Mouse (Mus musculus) gastrocnemius, adult 2 months (tissue): ENCODE results near the gene Hoxc5. TPM values are rescaled to one million over a fixed set of nuclear protein-coding genes. Genes with fewer than 3 reads are reported as not detected.

ENCODE experiments used
- DNase-seq: peaks from one replicate; pipeline ENCODE4 v3.0.0; 2022
- H3K27ac ChIP-seq: fragments of 200-600 bp; 2 replicates; pipeline ENCODE4 v1.8.1; 2022; ENCODE audit warnings: mild to moderate bottlenecking
- H3K4me3 ChIP-seq: fragments of 200-600 bp; 2 replicates; pipeline ENCODE4 v1.8.1; 2022; ENCODE audit warnings: mild to moderate bottlenecking, moderate library complexity
- CTCF ChIP-seq: fragments of 200-600 bp; IDR thresholded peaks from 2 replicates; pipeline ENCODE4 v1.8.1; 2022; ENCODE audit warnings: antibody characterized with exemption, mild to moderate bottlenecking, moderate library complexity
- intact Hi-C: fragments of 180-260 bp; cut with DNase I; formaldehyde crosslinking; loops from one replicate; pipeline ENCODE4 v1.15.1; 2025
- total RNA-seq, 2 experiments: library from RNA; stranded (reverse); gene quantifications; 2 replicates each; pipeline ENCODE4 v1.2.3; 2021

The Hoxc5 gene
- total RNA-seq, 2 experiments from 2014 or later: 2.7 to 2.9 TPM

- no peak for TF ChIP-seq CTCF
- intact Hi-C loops: no loop called here
- DNase-seq: peak; percentile 83
- H3K27ac ChIP-seq: peak overlapping the region; percentile 78
- peak overlapping the region; percentile 67 for H3K4me3 ChIP-seq
Measured at GRCm38 (mm10) chr15:103014166-103015008, 47.1 kb downstream of the Hoxc5 start.

DNA sequence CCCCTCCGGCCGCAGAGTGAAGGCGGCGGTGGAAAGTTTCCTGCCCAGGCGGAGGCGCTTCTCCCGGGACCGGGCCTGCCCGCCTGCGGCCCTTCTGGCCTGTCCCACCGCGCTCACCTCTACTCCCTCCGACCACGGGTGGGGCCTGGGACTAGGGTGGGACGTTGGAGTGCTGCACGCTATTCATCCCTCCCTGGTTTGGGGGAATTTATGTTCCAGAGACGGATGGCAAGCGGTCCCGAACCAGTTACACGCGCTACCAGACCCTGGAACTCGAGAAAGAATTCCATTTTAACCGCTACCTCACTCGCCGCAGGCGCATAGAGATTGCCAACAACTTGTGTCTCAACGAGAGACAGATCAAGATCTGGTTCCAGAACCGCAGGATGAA lies 47.8 kb downstream of the Hoxc5 start:
- intact Hi-C loops: no loop called here
- peak; percentile 33 for DNase-seq
- H3K4me3 ChIP-seq: peak overlapping the region; percentile 67
- TF ChIP-seq CTCF: no peak
- peak overlapping the region; percentile 78 for H3K27ac ChIP-seq

DNA sequence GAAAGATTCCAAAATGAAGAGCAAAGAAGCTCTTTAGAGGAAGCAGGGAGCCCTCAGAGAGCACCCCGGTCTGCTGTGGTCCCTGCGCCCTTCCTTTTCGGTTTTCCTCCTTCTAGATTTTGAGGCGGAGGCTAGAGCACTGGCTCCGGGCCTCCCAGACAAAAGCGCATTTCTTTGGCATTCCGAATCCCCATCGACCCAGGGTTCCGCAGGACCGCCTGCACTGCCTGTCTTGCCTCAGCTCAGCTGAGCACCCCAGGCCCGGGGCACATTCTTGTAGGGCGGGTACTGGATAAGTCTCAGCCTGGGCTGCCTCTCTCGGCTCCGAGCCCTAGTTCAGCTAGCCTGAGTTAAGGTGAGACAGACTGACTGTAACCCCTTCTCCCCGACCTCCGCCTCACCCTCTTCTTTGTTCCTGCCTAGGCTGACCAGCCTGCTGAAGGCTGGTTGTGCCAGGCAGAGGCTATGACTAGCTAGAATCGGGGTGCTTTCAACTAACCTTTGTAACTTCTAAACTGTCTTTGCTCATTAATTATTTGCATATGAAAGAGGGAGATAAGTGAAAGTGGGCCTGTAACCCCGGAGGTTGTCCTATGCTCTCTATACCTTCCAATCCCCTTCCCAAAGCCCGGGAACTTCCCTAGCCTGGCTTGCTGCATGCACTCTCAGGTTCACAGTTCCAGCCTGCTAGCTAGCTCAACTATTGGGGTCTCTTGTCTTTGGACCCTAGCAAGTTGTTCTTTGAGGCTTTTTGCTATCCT lies 48.3 kb downstream of the Hoxc5 start:
- intact Hi-C loops: no loop called here
- DNase-seq: no peak
- no peak for TF ChIP-seq CTCF
- Histone ChIP-seq H3K4me3 (peak overlapping the region; percentile 67), H3K27ac (peak overlapping the region; percentile 78; the same call in 1 of the 2 replicates)

DNA sequence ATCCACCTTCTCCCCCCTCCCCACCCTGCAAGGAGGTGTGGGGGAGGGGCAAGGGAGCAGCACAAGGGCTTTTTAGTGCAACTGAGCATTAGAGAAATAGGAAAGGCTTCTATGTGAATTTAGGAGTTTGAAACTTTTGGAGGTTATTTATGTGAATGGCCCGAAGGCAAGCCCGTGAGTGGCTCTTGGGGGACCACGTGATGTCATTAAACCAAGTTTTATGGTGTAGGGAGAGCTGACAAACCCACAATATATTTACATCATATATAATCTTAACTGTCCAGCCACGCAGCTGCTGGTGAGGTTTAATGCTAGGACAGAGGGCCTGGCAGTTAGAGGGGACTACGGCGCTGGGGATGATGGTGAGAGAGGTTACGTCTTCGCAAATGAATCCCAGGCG lies 51.4 kb downstream of the Hoxc5 start, which contains the start of gene Hoxc4:
TSS of gene Hoxc4 (plus strand) at position 299 of the 400 bp plus-strand sequence.
- Histone ChIP-seq H3K4me3 (no peak within 1 kb of the TSS), H3K27ac (no peak within 1 kb of the TSS)
- no peak for TF ChIP-seq CTCF
- intact Hi-C loops: no loop called here
- DNase-seq: no peak

- DNase-seq: no peak
- no peak overlapping the region for H3K4me3 ChIP-seq
- intact Hi-C loops: no loop called here
- H3K27ac ChIP-seq: no peak overlapping the region
- TF ChIP-seq CTCF: no peak
Measured at GRCm38 (mm10) chr15:103020899-103021418, 53.7 kb downstream of the Hoxc5 start.

DNA sequence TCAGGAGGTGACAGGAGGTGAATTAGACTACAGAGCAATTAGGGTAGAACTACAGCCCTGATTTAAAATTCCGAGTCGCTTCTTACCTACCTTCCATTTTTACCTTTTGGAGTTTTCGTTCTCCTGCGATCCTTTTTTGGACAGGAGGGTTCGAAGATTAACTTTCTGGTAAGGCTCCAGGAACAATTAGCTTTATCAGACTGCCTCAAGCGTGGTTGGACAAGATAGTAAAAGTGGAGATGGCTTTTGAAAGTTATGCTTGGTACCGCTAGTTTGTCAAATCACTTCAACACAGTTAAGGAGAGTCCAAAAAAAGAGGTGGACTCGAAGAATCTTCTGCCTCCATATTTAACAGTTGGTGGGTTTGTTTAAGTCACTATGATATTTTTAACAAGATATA lies 54.3 kb downstream of the Hoxc5 start:
- intact Hi-C loops: no loop called here
- DNase-seq: no peak
- no peak for TF ChIP-seq CTCF
- Histone ChIP-seq H3K27ac (no peak overlapping the region), H3K4me3 (no peak overlapping the region)

- TF ChIP-seq CTCF: no peak
- Histone ChIP-seq H3K27ac (no peak overlapping the region), H3K4me3 (no peak overlapping the region)
- intact Hi-C loops: no loop called here
- DNase-seq: no peak
Measured at GRCm38 (mm10) chr15:103024131-103024530, 56.9 kb downstream of the Hoxc5 start.

DNA sequence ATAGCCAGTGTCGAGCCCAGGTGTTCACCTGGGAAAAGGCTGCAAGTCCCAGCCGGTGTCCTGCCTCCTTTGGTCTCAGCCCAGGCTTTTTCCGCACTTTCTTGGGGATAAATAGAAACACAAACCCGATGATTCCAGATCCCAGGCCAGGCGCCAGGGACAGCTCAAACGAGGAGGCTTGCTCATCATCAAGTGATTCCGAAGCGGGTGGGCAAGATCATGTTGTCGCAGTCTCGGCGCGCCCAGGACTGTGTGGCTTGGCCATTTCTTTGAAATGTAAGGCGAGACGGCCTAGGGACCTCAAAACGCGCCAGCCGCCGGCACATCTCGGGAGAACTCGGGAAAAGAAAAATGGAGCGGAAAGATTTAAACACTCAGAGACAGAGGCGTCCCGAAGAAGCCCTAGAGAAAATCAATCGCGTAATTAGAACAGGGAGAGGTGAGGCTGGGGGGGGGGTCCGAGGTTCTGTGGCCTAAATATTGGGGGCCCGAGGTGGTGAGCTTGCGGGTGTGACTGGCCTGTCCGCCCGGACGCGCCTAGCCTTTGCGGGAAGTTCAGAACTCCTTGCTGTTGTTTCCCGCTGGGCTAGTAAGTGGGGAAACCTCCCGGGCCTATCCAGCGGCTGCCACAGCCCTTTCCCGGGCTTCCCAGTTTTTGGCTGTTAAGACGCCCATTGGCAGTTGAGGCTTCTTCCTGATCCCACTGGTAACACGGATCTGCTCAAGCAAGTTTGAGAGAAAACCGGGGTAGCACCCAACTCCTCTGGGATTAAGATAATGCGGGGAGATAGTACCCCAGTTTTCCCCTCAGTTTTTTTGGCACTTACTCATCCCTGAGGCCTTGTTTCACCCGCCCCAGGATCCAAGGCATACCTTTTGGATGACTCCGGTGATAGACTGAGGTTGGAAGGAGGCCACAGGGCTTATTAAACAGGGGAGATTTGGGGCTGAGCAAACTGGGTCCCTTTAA lies 60.3 kb downstream of the Hoxc5 start:
- DNase-seq: peak; percentile 87
- no peak for TF ChIP-seq CTCF
- peak overlapping the region; percentile 61 for H3K4me3 ChIP-seq
- peak overlapping the region; percentile 78 for H3K27ac ChIP-seq
- intact Hi-C loops: no loop called here

- no peak overlapping the region for H3K27ac ChIP-seq
- no peak for TF ChIP-seq CTCF
- no peak for DNase-seq
- no peak overlapping the region for H3K4me3 ChIP-seq
- intact Hi-C loops: no loop called here
Measured at GRCm38 (mm10) chr15:103028916-103029512, 61.8 kb downstream of the Hoxc5 start.

- no peak for DNase-seq
- Histone ChIP-seq H3K27ac (no peak overlapping the region), H3K4me3 (no peak overlapping the region)
- TF ChIP-seq CTCF: no peak
- intact Hi-C loops: no loop called here
Measured at GRCm38 (mm10) chr15:103030142-103030541, 62.9 kb downstream of the Hoxc5 start.

DNA sequence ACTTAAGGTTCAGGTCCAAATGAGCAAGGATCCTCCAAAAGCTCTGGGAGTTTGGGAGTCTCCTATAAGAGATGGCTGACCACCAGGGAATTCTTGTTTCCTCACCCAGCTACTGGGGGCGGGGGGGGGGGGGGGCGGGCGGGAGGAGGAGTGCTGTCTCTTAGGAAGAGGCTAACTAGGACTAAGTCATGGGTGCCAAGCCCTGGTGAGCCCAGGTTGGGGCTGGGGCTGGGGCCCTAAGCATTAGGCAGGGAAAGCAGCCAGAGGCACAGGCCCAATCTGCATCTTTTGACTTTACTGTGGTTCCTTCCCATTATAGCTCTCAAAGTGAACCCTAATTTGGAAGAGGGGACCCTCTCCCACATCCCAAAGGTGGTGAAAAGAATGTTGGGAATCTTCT lies 64.9 kb downstream of the Hoxc5 start:
- Histone ChIP-seq H3K4me3 (no peak overlapping the region), H3K27ac (no peak overlapping the region)
- TF ChIP-seq CTCF: no peak
- no peak for DNase-seq
- intact Hi-C loops: no loop called here
